Mouse (Mus musculus) limb, embryonic 14.5 days (tissue): ENCODE data around the gene C1qbp. TPM values are rescaled to one million over a fixed set of nuclear protein-coding genes. Genes with fewer than 3 reads are reported as not detected.

Source experiments
- ATAC-seq: fragments of 200-750 bp; cut with Nextera tagmentation; 2 replicates; pipeline ENCODE4 v1.8.0; 2017; ENCODE audit warnings: low read depth, moderate number of reproducible peaks, moderate TSS enrichment; ENCODE audit not compliant: low FRiP score
- DNase-seq: peaks from one replicate; pipeline ENCODE4 v3.0.0-alpha.2; 2015; ENCODE audit warnings: low spot score
- H3K27ac ChIP-seq: fragments of 300-500 bp; sonication (generic); replicated peaks from 2 replicates; pipeline ENCODE4 v1.5.1; 2014; ENCODE audit warnings: low read depth, mild to moderate bottlenecking, low read length, moderate library complexity, mixed read lengths
- H3K27me3 ChIP-seq: fragments of 300-500 bp; sonication (generic); 2 replicates; pipeline ENCODE4 v1.6.1; 2014; ENCODE audit warnings: low read length, mixed read lengths; ENCODE audit not compliant: control insufficient read depth, insufficient read depth
- H3K36me3 ChIP-seq: fragments of 300-500 bp; sonication (generic); 2 replicates; pipeline ENCODE4 v1.6.1; 2014; ENCODE audit warnings: mild to moderate bottlenecking, low read length, moderate library complexity, mixed read lengths; ENCODE audit not compliant: control insufficient read depth, insufficient read depth
- H3K4me1 ChIP-seq: fragments of 300-500 bp; sonication (generic); 2 replicates; pipeline ENCODE4 v1.6.1; 2014; ENCODE audit warnings: antibody characterized with exemption, low read length, mixed read lengths; ENCODE audit not compliant: control insufficient read depth, insufficient read depth
- H3K4me2 ChIP-seq: fragments of 300-500 bp; sonication (generic); replicated peaks from 2 replicates; pipeline ENCODE4 v1.6.1; 2014; ENCODE audit warnings: low read depth, mild to moderate bottlenecking, low read length, moderate library complexity; ENCODE audit not compliant: severe bottlenecking
- H3K4me3 ChIP-seq: fragments of 300-500 bp; sonication (generic); replicated peaks from 2 replicates; pipeline ENCODE4 v1.5.1; 2014; ENCODE audit warnings: low read length
- H3K9ac ChIP-seq: fragments of 300-500 bp; sonication (generic); 2 replicates; pipeline ENCODE4 v1.6.1; 2014; ENCODE audit warnings: mild to moderate bottlenecking, low read depth, low read length, moderate library complexity; ENCODE audit not compliant: severe bottlenecking
- H3K9me3 ChIP-seq: fragments of 300-500 bp; sonication (generic); 2 replicates; pipeline ENCODE4 v1.6.1; 2016; ENCODE audit warnings: low read length; ENCODE audit not compliant: control insufficient read depth
- POLR2A ChIP-seq: fragments of 200-500 bp; IDR thresholded peaks from 2 replicates; pipeline ENCODE4 v1.8.0; 2012; ENCODE audit warnings: inconsistent platforms, mild to moderate bottlenecking, moderate library complexity, borderline replicate concordance; ENCODE audit not compliant: insufficient read depth, insufficient read length; ENCODE audit errors: extremely low read depth
- WGBS: fragments of 180-500 bp; shearing (Covaris S2); extraction: QIAGEN DNeasy Blood & Tissue Kit; methylation state at CpG from one replicate; pipeline ENCODE4 v1.1.7; 2014; 5-methylcytosine and 5-hydroxymethylcytosine counted together
- polyA plus RNA-seq, 2 experiments: library from polyadenylated mRNA; depleted of rRNA in 1 of 2; stranded (reverse) in 1 of 2; unstranded in 1 of 2; fragments of >200 nt; fragmentation: Nextera tagmentation in 1 of 2; extraction: Ambion mirVana in 1 of 2; gene quantifications; 2 replicates each; pipeline versions ENCODE4 v1.2.1 to v1.2.3; 2012 to 2014

Gene C1qbp
- polyA plus RNA-seq, 2 experiments, result 173 to 221 TPM

GRCm38 (mm10) chr11:70980751-70981510 is 1.9 kb downstream of the C1qbp start:
- no peak overlapping the region; the same call in 1 of the 2 replicates for H3K4me3 ChIP-seq
- 95% methylated on average over 14 of the region's 14 CpGs for WGBS

GRCm38 (mm10) chr11:70980232-70980631 is 2.6 kb downstream of the C1qbp start:
- no peak overlapping the region for H3K9ac ChIP-seq
- H3K4me2 ChIP-seq, result no peak overlapping the region
- peaks cover 68% of the 10 kb centered on the region for H3K36me3 ChIP-seq
- WGBS, result 83% methylated on average over 6 of the region's 6 CpGs
- ATAC-seq, result no peak
- no peak for DNase-seq
- no peak for TF ChIP-seq POLR2A
- no peak overlapping the region for H3K4me3 ChIP-seq
- H3K9me3 ChIP-seq, result no peaks in the 10 kb centered on the region
- H3K27me3 ChIP-seq, result no peaks in the 10 kb centered on the region
- no peak overlapping the region for H3K27ac ChIP-seq
- H3K4me1 ChIP-seq, result peaks cover 6% of the 10 kb centered on the region; the same call in 1 of the 2 replicates

More at GRCm38 (mm10) chr11:70980751-70981510, 1.9 kb downstream of the C1qbp start:
- Histone ChIP-seq H3K36me3 (peaks cover 68% of the 10 kb centered on the region), H3K4me2 (no peak overlapping the region), H3K9ac (no peak overlapping the region), H3K27ac (no peak overlapping the region), H3K4me1 (peaks cover 6% of the 10 kb centered on the region; the same call in 1 of the 2 replicates), H3K27me3 (no peaks in the 10 kb centered on the region), H3K9me3 (no peaks in the 10 kb centered on the region)
- no peak for ATAC-seq
- no peak for DNase-seq
- no peak for TF ChIP-seq POLR2A

GRCm38 (mm10) chr11:70977293-70977692 is 5.5 kb downstream of the C1qbp start:
- peaks cover 6% of the 10 kb centered on the region; the same call in 1 of the 2 replicates for H3K4me1 ChIP-seq
- no peak overlapping the region for H3K9ac ChIP-seq
- no peaks in the 10 kb centered on the region for H3K9me3 ChIP-seq
- DNase-seq, result no peak
- no peaks in the 10 kb centered on the region for H3K27me3 ChIP-seq
- no peak overlapping the region for H3K4me2 ChIP-seq
- H3K27ac ChIP-seq, result no peak overlapping the region
- H3K36me3 ChIP-seq, result peaks cover 77% of the 10 kb centered on the region
- no peak for ATAC-seq
- TF ChIP-seq POLR2A, result no peak
- H3K4me3 ChIP-seq, result no peak overlapping the region
- 92% methylated on average over 6 of the region's 6 CpGs for WGBS

- peaks cover 5% of the 10 kb centered on the region; the same call in 1 of the 2 replicates for H3K4me1 ChIP-seq
- peaks cover 66% of the 10 kb centered on the region for H3K36me3 ChIP-seq
- H3K27me3 ChIP-seq, result no peaks in the 10 kb centered on the region
- H3K4me2 ChIP-seq, result no peak overlapping the region
- ATAC-seq (no peak), DNase-seq (no peak)
- H3K4me3 ChIP-seq, result no peak overlapping the region
- no peak overlapping the region for H3K9ac ChIP-seq
- H3K9me3 ChIP-seq, result no peaks in the 10 kb centered on the region
- WGBS, result 64% methylated on average over 2 of the region's 2 CpGs
- no peak for TF ChIP-seq POLR2A
- no peak overlapping the region for H3K27ac ChIP-seq
These were observed 7.6 kb downstream of the C1qbp start for GRCm38 (mm10) chr11:70975193-70975592.

GRCm38 (mm10) chr11:70973947-70974346 is 8.9 kb downstream of the C1qbp start:
- 77% methylated on average over 4 of the region's 4 CpGs for WGBS

More at GRCm38 (mm10) chr11:70973947-70974346, 8.9 kb downstream of the C1qbp start:
- Histone ChIP-seq H3K9me3 (no peaks in the 10 kb centered on the region), H3K4me2 (no peak overlapping the region), H3K27ac (no peak overlapping the region), H3K9ac (no peak overlapping the region), H3K4me3 (no peak overlapping the region), H3K36me3 (peaks cover 55% of the 10 kb centered on the region), H3K4me1 (peaks cover 5% of the 10 kb centered on the region; the same call in 1 of the 2 replicates), H3K27me3 (no peaks in the 10 kb centered on the region)
- DNase-seq (no peak), ATAC-seq (no peak)
- TF ChIP-seq POLR2A, result no peak
